Mouse (Mus musculus) bone marrow, adult 2 months (tissue): ENCODE results near the gene Ttll8.

Experiments used
- CTCF ChIP-seq: fragments of 200-500 bp; IDR thresholded peaks from 2 replicates; pipeline ENCODE4 v1.5.1; 2011; ENCODE audit warnings: low read length, control low read depth; ENCODE audit not compliant: control insufficient read depth, insufficient read depth
- POLR2A ChIP-seq: fragments of 200-500 bp; IDR thresholded peaks from 2 replicates; pipeline ENCODE4 v1.6.1; 2011; ENCODE audit warnings: low read depth, mild to moderate bottlenecking, control low read depth, low read length, borderline replicate concordance; ENCODE audit not compliant: control insufficient read depth

DNA sequence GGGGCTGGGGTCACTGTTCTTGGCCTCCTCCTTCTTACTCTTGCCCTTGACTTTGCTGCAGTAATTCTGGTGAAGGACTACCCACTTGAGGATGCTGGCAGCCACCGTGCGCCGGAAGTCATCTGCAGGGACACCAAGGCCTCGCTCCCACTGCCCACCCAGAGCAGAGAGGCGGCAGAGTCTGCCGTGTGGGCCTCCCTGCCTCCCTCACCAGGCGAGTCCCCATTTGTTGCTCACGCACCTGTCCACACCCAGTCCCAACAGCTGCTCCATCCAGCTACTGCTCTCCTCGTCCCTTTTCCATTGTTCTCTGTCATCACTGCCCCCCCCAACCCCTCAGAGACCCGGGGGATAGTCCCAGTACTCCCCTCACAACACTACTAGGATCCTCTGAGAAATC is 21.6 kb downstream of the Ttll8 start:
- TF ChIP-seq CTCF (no peak), POLR2A (no peak)
